Mouse (Mus musculus) cerebellum, postnatal 14 days (tissue): Measurements from ENCODE around the gene Sema6b.
"Not testable (repeated sequence)": the region's sequence is repeated elsewhere in the genome, so short reads cannot be mapped to it uniquely, and the experiment has no call there.

ENCODE experiments used
- DNase-seq, 2 experiments: peaks; one replicate each; pipeline ENCODE4 v3.0.0; 2021; ENCODE audit warnings: mixed read lengths in 2 of 2

Gene Sema6b

DNA sequence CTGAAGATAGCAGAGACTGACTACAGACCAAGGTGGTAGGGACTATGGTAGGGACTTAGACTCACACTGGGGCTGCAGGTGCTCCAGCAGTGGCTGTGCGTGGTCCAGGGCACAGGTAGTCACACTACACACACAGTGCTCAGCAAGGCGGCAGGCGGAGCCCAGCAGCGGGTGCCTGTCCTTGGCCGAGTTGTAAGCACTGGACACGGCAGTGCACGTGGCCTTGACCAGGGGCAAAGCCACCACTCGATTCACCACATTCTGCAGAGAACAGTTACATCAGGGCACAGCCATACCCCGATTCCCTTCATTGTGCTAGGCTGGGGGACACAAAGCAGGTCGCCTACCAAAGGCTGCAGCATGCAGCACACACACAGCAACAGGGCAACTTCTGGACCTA is 23.9 kb downstream of the Sema6b start:
- no peak for DNase-seq

DNA sequence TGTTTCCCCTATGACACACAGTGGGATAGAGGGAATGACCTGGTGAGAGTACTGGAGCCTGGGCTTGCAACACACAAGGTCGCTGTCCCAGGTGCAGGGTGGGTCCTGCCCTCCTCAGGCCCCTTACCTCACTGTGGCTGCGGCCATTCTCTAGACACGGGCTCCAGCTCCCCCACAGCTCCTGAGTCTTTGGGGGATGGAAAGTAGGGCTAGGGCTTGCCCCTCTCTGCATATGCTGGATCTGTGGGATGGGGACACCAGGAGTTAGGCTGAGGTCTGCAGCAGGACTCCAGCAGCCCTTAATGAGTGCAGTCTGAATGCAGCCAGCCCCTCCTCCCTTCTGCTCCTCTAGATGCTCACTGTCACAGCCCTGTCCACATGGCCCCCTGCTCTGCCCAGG is 27.4 kb downstream of the Sema6b start:
- no peak for DNase-seq

DNA sequence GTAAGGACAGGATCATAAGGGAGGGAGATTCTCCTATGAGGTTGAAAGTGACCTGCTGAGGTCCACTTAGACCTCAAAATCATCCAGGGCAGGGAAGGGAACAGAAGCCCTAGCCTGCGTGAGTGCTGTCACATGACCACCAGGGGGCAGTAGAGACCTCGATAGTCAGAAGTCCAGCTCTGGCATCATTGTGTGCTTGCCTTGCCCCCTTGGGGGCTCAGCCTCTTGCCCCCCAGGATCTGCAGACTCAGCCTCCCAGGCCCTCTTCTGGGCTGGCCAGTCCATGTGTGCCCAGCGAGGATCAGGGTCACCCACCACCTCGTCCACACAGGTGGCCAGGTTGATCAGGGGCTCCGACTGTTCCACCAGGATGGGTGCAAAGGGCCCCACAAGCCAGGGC is 28.3 kb downstream of the Sema6b start:
- peak; percentile 79 to 89 for DNase-seq

DNA sequence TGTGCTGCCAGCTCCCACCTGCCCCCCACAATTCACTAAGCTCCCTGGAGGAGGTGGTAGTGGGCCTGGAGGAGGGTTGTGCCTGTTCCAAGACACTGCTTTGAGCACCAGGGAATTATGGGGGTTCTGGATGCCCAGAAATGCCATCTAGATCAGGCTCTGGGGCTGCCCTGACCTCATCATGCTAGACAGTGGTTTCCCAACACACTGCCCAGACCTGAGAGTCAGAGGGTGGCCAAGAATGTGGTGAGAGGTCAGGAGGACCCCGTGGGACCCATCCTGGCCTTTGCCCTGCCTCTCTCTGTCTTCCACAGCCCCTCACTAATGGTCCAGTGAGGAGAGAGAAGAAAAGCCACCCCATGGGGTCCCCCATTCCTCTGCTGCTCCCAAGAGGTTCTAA is 29.1 kb downstream of the Sema6b start:
- no peak for DNase-seq

DNA sequence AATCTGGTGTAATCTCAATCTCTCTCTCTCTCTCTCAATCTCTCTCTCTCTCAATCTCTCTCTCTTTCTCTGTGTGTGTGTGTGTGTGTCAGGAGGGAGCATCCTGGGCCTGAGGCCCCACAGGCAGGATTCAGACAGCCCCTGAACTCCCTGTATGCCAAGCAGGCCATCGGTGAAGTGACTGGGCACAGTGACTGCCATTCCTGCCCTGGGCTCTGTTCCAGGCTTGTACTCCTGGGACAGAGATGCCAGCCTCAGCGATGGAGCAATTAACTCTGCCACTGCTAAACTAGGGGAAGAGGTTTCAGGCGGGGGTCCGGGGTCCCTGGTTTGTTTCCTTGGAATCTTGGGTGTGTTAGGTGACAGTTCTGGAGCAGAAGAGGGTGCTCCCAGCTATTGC is 29.6 kb downstream of the Sema6b start:
- peak; percentile 63 to 73 for DNase-seq

DNA sequence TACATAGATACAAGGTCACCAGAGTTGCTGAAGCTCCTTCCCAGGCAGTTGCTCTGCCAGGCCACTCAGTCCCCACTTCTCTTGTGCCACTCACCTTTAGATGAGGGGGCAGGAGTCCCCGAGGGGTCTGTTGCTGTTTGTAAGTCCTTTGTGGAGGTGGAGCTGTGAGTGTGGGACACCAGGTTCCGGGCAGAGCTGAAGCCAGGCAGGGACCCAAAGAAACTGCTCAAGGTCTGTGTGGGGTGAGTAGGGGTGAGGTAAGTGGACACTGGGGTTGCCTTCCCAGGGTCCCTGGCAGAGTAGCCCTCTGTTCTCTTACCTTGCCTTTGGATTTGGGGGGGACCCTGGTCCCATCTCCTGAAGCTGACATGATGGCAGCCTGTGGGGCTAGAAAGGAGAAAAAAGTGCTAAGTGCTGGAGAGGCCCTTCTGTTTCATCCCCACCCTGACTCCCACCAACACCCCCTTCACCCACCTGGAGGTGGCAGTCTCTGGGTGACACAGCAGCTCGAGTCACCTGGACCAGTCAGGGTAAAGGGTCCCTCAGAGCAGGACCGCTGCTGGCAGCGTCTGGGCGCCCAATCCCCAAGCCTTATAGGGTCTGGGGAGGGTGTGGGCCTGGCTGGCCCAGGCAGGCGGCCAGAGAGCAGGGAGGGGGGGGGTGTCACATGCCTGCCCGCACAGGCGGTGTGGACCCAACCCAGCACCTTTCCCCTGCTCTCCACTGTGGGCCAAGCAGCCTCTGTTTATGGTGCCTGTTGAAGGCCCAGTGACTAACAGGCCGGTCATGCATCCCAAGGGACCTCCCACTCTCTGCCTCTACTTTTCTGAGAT is 30.7 kb downstream of the Sema6b start, which contains the start of gene Plin4:
Gene Plin4 (minus strand): TSS at position 585 of the 833 bp plus-strand sequence.
- DNase-seq, result no peak

DNA sequence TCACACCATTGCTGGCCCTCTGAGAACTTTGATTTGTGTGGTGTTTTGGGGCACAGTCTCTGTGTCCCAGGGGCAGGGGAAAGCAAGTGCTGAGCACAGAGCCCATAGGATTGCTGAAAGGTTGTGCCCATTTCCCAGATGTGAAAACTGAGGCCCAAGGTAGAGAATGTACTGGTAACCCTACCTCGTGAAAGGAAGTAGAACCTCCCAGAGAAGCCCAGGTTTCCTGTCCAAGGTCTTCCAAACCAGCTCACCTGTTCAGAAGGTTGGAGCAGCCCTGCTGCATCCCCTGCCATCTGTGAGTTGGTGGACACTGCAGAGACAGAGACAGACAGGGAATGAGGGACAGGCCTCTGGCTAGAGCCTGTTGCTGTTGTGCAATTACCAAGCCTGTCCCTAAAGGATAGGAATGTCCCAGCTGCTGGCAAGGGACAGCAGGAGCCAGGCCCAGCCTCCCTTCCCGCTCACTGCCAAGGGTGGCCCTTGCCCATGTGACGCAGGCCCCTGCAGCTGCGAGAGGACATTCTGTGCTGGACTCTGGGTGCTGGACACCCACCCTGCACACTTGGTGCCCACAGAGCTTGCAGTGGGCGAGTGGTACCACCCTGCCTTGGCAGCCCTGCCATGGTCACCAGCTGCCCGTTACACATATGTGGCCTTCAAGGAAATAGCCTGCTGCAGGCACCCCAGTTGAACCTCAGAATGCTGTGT is 31.7 kb downstream of the Sema6b start:
- DNase-seq, result no peak

DNA sequence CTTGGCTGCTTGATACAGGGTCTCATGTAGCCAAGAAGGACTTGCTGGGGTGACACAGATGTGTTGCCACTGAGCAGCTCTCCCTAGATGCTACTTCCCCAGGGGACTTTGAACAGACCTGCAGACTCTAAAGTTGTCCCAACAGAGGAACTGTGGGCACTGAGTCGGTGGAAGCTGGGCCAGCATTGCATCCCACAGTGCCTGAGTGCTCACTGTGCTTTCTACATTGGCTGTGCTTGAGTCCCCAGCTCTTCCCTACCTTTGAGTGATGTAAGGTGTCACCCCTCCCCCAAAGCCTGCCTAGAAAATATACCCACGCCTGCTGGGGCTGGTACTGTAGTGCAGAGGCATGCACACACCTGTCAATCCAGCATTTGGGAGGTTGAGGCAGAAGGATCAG is 32.4 kb downstream of the Sema6b start:
- no peak for DNase-seq

DNA sequence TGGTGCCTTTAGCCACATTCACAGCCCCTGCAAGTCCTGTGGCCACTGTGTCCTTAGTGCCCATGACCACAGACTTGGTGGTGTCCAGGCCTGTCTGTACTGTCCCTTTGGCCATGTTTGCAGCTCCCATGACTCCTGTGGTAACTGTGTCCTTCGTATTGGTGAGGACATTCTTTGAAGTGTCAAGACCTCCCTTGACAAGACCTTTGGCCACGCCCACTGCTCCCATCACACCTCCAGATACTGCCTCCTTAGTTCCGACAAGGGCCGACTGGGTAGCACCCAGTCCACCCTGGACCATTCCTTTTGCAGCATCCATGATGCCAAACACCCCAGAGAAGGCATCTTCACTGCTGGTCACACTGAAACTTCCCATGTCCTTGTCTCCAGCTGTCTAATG is 33.2 kb downstream of the Sema6b start:
- DNase-seq, result no peak

DNA sequence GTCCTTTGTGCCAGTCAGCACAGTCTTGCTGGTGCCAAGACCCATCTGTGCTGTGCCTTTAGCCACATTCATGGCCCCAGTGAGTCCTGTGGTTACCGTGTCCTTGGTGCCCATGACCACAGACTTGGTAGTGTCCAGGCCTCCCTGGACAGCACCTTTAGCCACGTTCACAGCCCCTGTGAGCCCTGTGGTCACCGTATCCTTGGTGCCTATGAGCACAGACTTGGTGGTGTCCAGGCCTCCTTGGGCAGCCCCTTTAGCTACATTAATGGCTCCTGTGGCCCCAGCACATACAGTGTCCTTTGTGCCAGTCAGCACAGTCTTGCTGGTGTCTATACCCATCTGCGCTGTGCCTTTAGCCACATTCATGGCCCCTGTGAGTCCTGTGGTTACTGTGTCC is 33.7 kb downstream of the Sema6b start:
- DNase-seq, result not testable (repeated sequence)

DNA sequence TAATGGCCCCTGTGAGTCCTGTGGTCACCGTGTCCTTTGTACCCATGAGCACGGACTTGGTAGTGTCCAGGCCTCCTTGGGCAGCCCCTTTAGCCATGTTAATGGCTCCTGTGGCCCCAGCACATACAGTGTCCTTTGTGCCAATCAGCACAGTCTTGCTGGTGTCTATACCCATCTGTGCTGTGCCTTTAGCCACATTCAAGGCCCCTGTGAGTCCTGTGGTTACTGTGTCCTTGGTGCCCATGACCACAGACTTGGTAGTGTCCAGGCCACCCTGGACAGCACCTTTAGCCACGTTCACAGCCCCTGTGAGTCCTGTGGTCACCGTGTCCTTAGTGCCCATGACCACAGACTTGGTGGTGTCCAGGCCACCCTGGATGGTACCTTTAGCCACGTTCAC is 35.3 kb downstream of the Sema6b start:
- DNase-seq, result not testable (repeated sequence)

DNA sequence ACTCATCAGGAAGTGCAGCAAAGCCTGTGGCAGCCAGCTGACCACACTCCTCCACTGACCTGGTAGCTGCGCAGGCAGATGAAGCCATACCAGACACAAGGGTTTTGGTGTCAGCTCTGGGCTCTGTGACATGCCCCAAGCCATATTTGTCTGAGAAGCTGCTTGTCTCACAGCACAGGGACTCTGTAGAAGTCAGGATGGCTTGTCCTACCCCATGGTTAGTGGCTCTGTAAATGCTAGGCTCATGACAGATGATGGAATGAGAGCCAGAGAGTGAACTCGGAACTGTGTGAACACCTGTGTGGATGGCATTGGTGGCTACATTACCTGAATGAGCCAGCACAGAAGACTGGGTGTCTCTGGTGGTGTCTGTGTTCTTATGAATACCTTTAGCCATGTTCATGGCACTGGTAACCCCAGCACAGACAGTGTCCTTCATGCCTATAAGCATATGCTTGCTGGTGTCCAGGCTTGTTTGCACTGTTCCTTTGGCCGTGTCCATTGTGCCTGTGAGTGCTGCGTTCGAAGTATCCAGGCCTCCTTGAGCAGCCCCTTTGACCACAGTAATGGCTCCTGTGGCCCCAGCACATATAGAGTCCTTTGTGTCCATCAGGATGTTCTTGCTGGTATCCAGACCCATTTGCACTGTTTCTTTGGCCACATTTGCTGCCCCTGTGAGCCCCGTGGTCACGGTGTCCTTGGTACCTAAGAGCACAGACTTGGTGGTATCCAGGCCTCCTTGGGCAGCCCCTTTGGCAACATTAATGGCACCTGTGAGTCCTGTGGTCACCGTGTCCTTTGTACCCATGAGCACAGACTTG is 36.5 kb downstream of the Sema6b start:
- no peak for DNase-seq

DNA sequence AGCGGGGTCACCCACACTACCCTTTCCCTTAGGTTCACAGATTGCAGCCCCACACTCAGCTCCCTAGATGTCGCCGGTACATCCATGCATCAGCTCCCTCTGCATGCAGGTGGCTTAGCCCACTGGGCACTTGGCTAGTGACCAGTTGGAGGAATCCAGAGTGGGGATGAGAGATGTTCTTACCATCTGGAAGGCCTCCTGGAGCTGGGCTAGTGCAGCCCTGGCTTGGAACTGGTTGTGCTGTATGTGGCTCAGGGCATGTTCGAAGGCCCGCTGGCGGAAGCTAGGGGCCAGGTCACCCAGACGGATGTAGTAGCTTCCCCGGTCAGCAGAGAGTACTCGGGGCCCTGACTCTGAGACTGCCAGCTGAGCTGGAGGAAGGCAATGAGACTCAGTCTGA is 37.2 kb downstream of the Sema6b start:
- DNase-seq, result no peak

DNA sequence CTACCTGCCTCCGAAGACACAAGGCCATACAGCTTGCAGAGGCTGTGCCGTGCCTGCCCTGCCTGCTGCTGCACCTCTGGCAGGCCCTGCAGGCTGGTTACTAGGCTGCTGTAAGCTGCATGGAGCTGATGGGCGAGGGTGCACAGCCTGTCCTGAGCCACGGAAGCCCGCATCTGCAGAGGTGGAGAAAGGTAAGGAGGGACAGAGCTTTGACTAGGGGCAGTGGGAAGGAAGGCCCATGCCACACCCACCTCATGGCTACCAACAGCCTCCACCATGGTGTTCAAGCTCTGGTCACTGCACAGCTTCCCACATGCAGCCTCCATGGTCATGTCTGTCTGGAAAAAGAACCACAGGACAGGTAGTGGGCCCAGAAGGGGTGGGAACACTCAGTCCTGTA is 38.0 kb downstream of the Sema6b start:
- DNase-seq, result no peak

DNA sequence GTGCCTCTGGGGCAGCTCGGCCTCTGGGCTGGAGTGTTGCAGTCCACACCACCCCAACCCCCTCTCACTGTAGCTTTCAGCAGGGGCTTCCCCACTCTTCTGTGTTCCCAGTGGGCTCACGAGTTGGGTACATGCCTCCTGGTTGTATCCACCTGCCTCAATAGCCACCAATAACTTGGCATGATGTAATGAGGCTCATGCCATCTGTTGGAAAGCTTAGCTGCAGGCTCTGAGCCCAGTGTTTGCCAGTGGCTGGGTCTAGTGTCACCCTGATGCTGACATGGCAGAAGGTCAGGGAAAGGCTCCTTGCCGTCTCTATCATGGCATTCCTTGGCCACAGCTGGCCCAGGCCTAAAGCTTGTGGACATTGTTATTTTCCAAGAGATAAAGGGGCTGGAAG is 39.3 kb downstream of the Sema6b start:
- DNase-seq, result no peak

DNA sequence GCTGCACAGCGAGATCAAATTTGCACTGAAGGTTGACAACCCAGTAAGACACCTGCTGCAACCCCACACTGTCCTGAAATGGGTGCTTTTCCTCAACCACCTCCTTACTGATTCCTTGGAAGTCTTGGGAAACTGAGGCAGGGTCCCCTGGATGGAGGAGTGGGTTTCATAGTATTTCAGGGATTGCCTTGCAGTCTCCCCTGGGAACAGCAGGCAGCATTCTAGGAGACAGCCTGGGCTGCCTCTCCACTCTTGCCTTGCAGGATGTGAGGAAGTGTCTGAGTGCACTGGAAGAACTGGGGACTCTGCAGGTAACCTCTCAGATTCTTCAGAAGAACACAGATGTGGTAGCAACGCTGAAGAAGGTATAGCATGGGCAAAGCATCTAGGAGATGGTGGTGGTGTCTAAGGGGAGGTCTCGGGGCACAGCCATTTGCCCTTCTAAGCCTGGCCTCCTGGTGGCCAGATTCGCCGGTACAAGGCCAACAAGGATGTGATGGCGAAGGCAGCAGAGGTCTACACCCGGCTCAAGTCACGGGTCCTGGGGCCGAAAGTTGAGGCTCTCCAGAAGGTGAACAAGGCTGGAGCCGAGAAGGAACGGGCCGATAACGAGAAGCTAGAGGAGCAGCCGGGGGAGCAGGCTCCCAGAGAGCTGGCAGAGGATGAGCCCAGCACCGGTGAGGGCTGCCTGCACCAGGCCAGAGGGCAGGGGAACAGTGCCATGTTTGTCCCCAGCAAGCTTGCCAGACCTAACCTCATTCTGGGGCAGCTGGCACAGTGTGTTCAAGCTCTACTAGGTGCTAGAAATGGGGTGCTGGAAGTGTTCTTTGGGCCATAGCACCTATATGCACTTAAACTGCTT is 41.2 kb downstream of the Sema6b start:
- no peak for DNase-seq

DNA sequence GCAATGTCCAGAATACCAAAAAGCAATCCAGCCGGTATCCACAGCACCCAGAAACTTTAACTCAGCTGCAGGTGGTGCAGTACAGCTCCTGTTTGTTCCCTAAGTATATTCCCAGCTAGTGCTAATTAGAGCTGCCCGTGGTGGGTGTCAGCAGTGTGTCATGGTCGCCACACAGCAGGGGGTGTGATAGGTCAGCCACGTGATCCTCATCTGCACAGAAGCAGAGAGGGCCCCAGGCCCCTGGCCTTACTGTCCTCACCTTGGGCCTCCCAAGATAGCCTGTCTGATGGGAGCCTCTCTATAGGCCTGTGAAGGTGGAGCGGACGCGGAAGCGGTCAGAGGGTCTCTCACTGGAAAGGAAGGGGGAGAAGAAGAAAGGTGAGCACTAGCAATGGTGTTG is 42.0 kb downstream of the Sema6b start:
- DNase-seq, result no peak

DNA sequence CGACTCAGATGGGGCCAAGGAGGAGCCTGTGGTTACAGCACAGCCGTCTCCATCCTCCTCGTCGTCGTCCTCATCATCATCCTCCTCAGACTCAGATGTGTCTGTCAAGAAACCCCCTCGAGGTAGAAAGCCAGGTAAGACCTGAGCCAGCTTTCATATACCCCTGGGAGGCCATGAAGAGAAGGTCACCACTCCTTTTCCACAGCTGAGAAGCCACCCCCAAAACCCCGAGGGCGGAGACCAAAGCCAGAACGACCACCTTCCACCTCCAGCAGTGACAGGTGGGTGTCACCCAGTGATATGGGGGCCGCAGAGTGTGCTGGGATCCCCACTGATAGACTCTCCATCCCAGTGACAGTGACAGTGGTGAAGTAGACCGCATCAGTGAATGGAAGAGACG is 43.3 kb downstream of the Sema6b start:
- DNase-seq, result no peak

DNA sequence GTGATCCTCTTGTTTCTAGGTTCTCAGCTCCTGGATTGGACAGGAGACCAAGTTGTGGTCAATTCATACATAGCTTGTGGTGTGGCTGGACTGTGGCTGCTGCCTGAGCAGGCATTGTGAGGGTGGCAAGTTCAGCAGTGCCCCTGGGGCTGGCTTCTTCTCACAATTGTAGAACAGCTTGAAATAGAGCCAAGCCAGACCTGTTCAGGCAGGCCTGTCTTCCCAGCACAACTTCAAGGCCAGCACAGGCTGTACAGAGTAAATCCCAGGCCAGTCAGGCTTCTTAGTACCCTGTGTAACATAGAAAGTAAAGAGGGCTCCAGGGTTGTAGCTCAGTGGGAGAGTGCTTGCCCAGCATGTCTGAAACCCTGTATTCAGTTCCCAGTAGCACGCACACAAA is 47.3 kb downstream of the Sema6b start:
- DNase-seq, result no peak

DNA sequence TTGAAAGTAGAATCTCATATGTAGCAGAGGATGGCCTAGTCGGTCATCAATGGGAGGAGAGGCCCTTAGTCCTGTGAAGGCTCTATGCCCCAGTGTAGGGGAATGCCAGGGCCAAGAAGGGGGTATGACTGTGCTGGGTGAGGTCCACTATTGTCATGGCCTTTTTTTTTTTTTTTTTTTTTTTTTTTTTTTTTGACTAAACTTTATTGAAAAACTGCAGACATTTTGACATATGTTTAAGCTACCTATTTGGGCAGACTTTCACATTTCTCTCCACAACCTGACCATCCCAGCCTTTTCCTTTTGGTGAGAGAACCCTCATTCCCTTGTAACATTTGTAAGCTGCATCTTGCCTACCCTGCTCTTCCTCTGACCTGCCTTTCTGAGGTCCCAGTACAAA is 47.8 kb downstream of the Sema6b start:
- no peak for DNase-seq

DNA sequence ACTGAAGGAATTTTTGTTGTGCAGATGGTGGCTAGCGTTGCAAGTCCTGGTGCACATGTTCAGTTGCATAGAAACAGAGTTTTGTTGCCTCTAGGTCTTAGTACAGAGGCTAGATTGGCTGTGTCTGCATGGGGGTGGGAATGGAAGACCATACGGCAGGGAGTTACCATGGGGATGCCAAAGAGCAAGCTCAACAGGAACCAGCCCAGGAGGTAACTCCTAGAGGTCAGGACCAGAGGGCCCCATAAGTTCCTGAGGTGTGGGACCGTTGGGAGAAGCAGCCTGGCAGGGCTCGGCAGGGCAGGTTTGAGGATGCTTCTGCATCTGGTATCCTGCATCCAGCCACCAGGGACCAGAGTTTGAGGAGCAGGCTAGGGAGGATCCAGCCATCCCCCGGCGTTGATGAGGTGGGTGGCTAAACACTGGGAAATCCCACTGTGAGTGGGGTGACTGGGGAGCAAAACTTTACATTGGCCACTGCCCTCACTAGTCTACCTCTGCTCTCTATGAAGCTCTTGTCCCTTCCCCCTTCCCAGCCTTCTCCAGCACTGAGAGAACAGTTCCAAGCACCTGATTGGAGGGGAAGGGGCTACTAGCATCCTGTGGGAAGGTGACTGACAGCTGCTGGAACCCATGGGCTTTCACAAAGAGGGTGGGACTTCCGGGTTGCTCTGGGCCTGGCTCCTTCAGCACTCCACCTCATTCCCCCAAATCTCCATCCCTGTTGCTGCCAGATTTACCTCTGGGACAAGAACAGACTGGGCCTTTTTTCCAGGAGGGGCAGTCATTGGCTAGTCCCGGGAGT is 59.2 kb downstream of the Sema6b start:
- DNase-seq, result peak; percentile 62 to 70

DNA sequence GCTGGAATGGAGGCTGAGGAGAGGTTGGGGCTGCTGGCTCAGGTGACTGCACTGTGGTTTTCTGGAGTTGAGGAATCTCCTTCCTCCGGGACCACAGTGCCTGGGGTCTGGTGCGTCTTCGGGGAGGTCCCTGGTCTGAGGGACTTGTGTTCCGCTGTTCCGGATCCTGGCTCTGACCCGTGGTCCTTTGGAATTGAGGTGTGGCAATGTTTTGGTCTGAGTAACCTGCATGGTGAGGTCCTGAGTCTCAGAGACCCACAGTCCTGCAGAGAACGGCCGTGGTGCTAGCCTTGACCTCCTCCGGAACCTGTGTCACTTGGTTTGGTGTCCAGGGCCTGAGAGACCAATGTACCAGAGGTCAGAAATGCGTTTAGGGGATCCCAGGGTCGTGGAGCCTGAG is 60.2 kb downstream of the Sema6b start:
- DNase-seq, result peak in 1 of 2 experiments; percentile 41
